Mouse (Mus musculus) myocyte (in vitro differentiated cells): Measurements from ENCODE around the gene Polr3a.

Source experiments
- E2F4 ChIP-seq: IDR thresholded peaks from one replicate; pipeline ENCODE4 v1.6.1; 2011; ENCODE audit warnings: mild to moderate bottlenecking, control low read depth, moderate library complexity; ENCODE audit not compliant: insufficient read depth
- MAX ChIP-seq: IDR thresholded peaks from one replicate; pipeline ENCODE4 v1.6.1; 2011; ENCODE audit warnings: low read depth, mild to moderate bottlenecking, control low read depth
- MYOD1 ChIP-seq, 3 experiments: IDR thresholded peaks; one replicate each; pipeline ENCODE4 v1.6.1; 2011; ENCODE audit warnings: control low read depth in 2 of 3, low read depth in 2 of 3, mild to moderate bottlenecking in 2 of 3, moderate library complexity in 1 of 3; ENCODE audit not compliant: insufficient read length in 2 of 3, control insufficient read depth in 1 of 3
- MYOG ChIP-seq, 3 experiments: IDR thresholded peaks; one replicate each; pipeline ENCODE4 v1.6.1; 2011; ENCODE audit warnings: control low read depth in 2 of 3, low read depth in 2 of 3, mild to moderate bottlenecking in 2 of 3; ENCODE audit not compliant: insufficient read length in 2 of 3, control insufficient read depth in 1 of 3, insufficient read depth in 1 of 3
- POLR2A ChIP-seq: IDR thresholded peaks from one replicate; pipeline ENCODE4 v1.6.1; 2011; ENCODE audit warnings: low read depth, mild to moderate bottlenecking, control low read depth, moderate library complexity; ENCODE audit not compliant: insufficient read length
- POLR2AphosphoS2 ChIP-seq: IDR thresholded peaks from one replicate; pipeline ENCODE4 v1.6.1; 2011; ENCODE audit warnings: low read depth, control low read depth; ENCODE audit not compliant: insufficient read length
- TCF12 ChIP-seq: IDR thresholded peaks from one replicate; pipeline ENCODE4 v1.6.1; 2011; ENCODE audit warnings: mild to moderate bottlenecking, control low read depth; ENCODE audit not compliant: poor library complexity, insufficient read depth, severe bottlenecking
- USF1 ChIP-seq: IDR thresholded peaks from one replicate; pipeline ENCODE4 v1.6.1; 2011; ENCODE audit warnings: low read depth, mild to moderate bottlenecking, control low read depth, moderate library complexity

DNA sequence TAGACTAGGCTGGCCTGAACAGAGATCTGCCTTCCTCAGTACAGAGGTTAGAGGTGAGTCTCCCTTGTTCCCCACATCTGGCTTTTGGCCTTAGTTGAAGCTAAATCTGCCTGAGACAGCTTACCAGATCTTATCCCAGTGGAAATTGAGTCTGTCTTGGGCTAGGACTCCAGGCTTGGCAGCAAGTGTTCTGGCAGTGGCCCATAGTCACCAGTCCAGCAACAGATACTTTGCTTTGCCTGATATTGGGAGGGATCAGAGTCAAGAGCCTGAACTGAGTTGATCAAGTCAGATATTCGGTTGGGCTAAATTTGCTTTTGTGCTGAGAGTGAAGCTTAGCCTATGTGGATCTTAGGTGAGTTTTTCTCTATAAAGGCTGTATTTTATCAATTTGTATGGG is 9.6 kb upstream of the Polr3a start:
- TF ChIP-seq POLR2A = no peak
- TF ChIP-seq TCF12 = no peak
- TF ChIP-seq MAX = no peak
- no peak for TF ChIP-seq MYOD1 (IDR thresholded peaks at IDR 0.05; ENCODE audit: control insufficient read depth in 1 of 3, insufficient read length in 2 of 3, low read depth in 2 of 3)
- no peak for TF ChIP-seq E2F4
- TF ChIP-seq USF1 = no peak
- no peak for TF ChIP-seq MYOG (IDR thresholded peaks at IDR 0.05; ENCODE audit: control insufficient read depth in 1 of 3, insufficient read depth in 1 of 3, insufficient read length in 2 of 3, low read depth in 2 of 3)
- no peak for TF ChIP-seq POLR2AphosphoS2
